Mouse (Mus musculus) heart, postnatal 0 days (tissue): ENCODE measurements around the gene Aldh1l1. TPM values are rescaled to one million over a fixed set of nuclear protein-coding genes. Genes with fewer than 3 reads are reported as not detected.
A peak's percentile ranks its signal among the peaks of the same experiment; 100 is the strongest.

ENCODE experiments used
- ATAC-seq: fragments of 200-750 bp; cut with Nextera tagmentation; 2 replicates; pipeline ENCODE4 v1.8.0; 2017; ENCODE audit warnings: low read depth, moderate number of reproducible peaks, moderate library complexity; ENCODE audit not compliant: insufficient read depth
- DNase-seq: peaks from one replicate; pipeline ENCODE4 v3.0.0-alpha.2; 2016; ENCODE audit warnings: low spot score
- H3K27ac ChIP-seq: fragments of 300-500 bp; sonication (generic); 2 replicates; pipeline ENCODE4 v1.5.1; 2014; ENCODE audit warnings: low read depth, mild to moderate bottlenecking
- H3K27me3 ChIP-seq: fragments of 300-500 bp; sonication (generic); 2 replicates; pipeline ENCODE4 v1.6.1; 2014; ENCODE audit warnings: low read length, mixed read lengths; ENCODE audit not compliant: control insufficient read depth, insufficient read depth
- H3K36me3 ChIP-seq: fragments of 300-500 bp; sonication (generic); replicated peaks from 2 replicates; pipeline ENCODE4 v1.6.1; 2014; ENCODE audit warnings: low read length, mixed read lengths; ENCODE audit not compliant: control insufficient read depth, insufficient read depth
- H3K4me1 ChIP-seq: fragments of 300-500 bp; sonication (generic); 2 replicates; pipeline ENCODE4 v1.6.1; 2014; ENCODE audit warnings: antibody characterized with exemption; ENCODE audit not compliant: control insufficient read depth, insufficient read depth
- H3K4me2 ChIP-seq: fragments of 300-500 bp; sonication (generic); 2 replicates; pipeline ENCODE4 v1.6.1; 2014; ENCODE audit warnings: low read depth, mild to moderate bottlenecking, low read length, moderate library complexity
- H3K4me3 ChIP-seq: fragments of 300-500 bp; sonication (generic); 2 replicates; pipeline ENCODE4 v1.5.1; 2014; ENCODE audit warnings: low read depth, low read length
- H3K9ac ChIP-seq: fragments of 300-500 bp; sonication (generic); replicated peaks from 2 replicates; pipeline ENCODE4 v1.6.1; 2014; ENCODE audit warnings: low read depth, low read length, mixed read lengths
- H3K9me3 ChIP-seq: fragments of 300-500 bp; sonication (generic); replicated peaks from 2 replicates; pipeline ENCODE4 v1.6.1; 2016; ENCODE audit warnings: low read length; ENCODE audit not compliant: control insufficient read depth
- CTCF ChIP-seq: IDR thresholded peaks from 2 replicates; pipeline ENCODE4 v1.5.1; 2016; ENCODE audit warnings: antibody characterized with exemption, control low read depth, low read depth
- EP300 ChIP-seq: IDR thresholded peaks from 2 replicates; pipeline ENCODE4 v1.6.1; 2016; ENCODE audit warnings: antibody characterized with exemption, low read depth
- WGBS: fragments of 180-500 bp; shearing (Covaris S2); extraction: QIAGEN DNeasy Blood & Tissue Kit; methylation state at CpG from one replicate; pipeline ENCODE4 v1.1.7; 2014; 5-methylcytosine and 5-hydroxymethylcytosine counted together
- polyA plus RNA-seq: library from polyadenylated mRNA; unstranded; fragments of >200 nt; fragmentation: Nextera tagmentation; extraction: Ambion mirVana; gene quantifications from 2 replicates; pipeline ENCODE4 v1.2.1, GENCODE M21; 2015
- total RNA-seq: library from RNA; depleted of rRNA; stranded (reverse); fragments of >200 nt; gene quantifications from 2 replicates; pipeline ENCODE4 v1.2.3, GENCODE M21; 2014; ENCODE audit warnings: low replicate concordance

The Aldh1l1 gene
- total and polyA plus RNA-seq, 2 experiments from 2014 or later = 2.8 to 7.7 TPM

DNA sequence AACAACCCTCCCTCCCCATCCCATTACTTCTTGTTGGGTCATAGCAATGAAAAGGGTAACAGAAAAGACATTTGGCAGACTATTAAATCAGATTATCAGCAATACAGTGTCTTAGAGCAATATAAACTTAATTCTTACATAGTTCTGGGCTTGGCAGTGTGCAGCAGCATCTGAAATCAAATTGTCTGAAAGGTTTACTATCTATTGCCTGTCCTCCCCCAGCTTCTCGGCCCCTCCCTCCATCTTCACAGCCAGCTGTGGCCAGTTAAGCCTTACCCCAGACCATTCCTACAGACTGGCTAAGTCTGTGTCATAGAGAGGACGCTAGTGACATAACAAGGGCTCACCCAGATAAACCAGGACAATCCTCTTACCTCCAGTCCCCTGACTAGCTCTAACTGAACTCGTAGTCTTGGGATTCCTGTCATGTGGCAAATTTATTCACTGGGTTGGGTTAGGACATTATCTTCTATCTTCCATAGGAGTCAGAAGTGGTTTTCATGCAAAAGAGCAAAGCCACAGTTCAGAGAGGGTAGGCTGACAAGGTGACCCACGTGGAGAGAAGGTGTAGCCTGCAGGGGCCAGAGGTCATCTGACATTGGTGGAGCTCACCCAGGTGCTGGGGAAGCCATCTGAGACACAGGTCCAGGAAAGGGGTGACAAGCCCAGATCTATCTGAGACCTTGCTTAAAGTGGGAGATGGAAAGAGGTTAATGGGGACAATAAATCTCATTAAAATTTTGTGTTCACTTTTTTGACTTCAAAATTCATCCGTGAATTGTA, 27.0 kb downstream of the Aldh1l1 start:
- Histone ChIP-seq H3K9me3 (no peaks in the 10 kb centered on the region), H3K36me3 (no peaks in the 10 kb centered on the region), H3K4me3 (no peak overlapping the region), H3K9ac (no peak overlapping the region), H3K27me3 (no peaks in the 10 kb centered on the region), H3K4me1 (peaks cover 14% of the 10 kb centered on the region), H3K4me2 (no peak overlapping the region), H3K27ac (no peak overlapping the region)
- WGBS = 68% methylated on average over 5 of the region's 5 CpGs
- DNase-seq (no peak), ATAC-seq (no peak)
- TF ChIP-seq CTCF = no peak
- no peak for TF ChIP-seq EP300

- Histone ChIP-seq H3K27ac (no peak overlapping the region), H3K36me3 (no peaks in the 10 kb centered on the region), H3K4me2 (no peak overlapping the region), H3K4me3 (no peak overlapping the region), H3K4me1 (peaks cover 9% of the 10 kb centered on the region), H3K27me3 (no peaks in the 10 kb centered on the region), H3K9ac (no peak overlapping the region), H3K9me3 (no peaks in the 10 kb centered on the region)
- TF ChIP-seq CTCF (no peak), EP300 (no peak)
- DNase-seq (no peak), ATAC-seq (no peak)
Measured at GRCm38 (mm10) chr6:90514369-90514768, 28.1 kb downstream of the Aldh1l1 start.

GRCm38 (mm10) chr6:90514883-90515405, 28.7 kb downstream of the Aldh1l1 start:
- Histone ChIP-seq H3K9ac (no peak overlapping the region), H3K9me3 (no peaks in the 10 kb centered on the region), H3K4me3 (no peak overlapping the region), H3K27me3 (no peaks in the 10 kb centered on the region), H3K4me1 (peaks cover 3% of the 10 kb centered on the region; the same call in 1 of the 2 replicates), H3K4me2 (no peak overlapping the region), H3K27ac (no peak overlapping the region; the same call in 1 of the 2 replicates), H3K36me3 (no peaks in the 10 kb centered on the region)
- DNase-seq (peak; percentile 48), ATAC-seq (peak; percentile 89)
- TF ChIP-seq EP300 (no peak), CTCF (peak; percentile 91)
- 23% methylated on average over 4 of the region's 4 CpGs for WGBS

- H3K27ac ChIP-seq = no peak overlapping the region
- no peak overlapping the region for H3K4me3 ChIP-seq
- DNase-seq (no peak), ATAC-seq (0 out of 2 replicates have a peak, but pooled peaks have one; percentile 34)
- H3K9me3 ChIP-seq = no peaks in the 10 kb centered on the region
- 0 out of 2 replicates have a peak, but pooled peaks cover 2% of the 10 kb centered on the region for H3K27me3 ChIP-seq
- TF ChIP-seq EP300 = no peak
- no peak for TF ChIP-seq CTCF
- H3K4me2 ChIP-seq = no peak overlapping the region
- H3K36me3 ChIP-seq = no peaks in the 10 kb centered on the region
- peaks cover 3% of the 10 kb centered on the region; the same call in 1 of the 2 replicates for H3K4me1 ChIP-seq
- 35% methylated on average over 3 of the region's 3 CpGs for WGBS
- H3K9ac ChIP-seq = no peak overlapping the region
Measured at GRCm38 (mm10) chr6:90518892-90519291, 32.7 kb downstream of the Aldh1l1 start.

GRCm38 (mm10) chr6:90519375-90519774, 33.1 kb downstream of the Aldh1l1 start:
- whole genome bisulfite sequencing = 63% methylated on average over 5 of the region's 5 CpGs
- Histone ChIP-seq H3K27ac (no peak overlapping the region), H3K9me3 (no peaks in the 10 kb centered on the region), H3K27me3 (0 out of 2 replicates have a peak, but pooled peaks cover 2% of the 10 kb centered on the region), H3K4me3 (no peak overlapping the region), H3K4me2 (no peak overlapping the region), H3K36me3 (no peaks in the 10 kb centered on the region), H3K4me1 (peaks cover 3% of the 10 kb centered on the region; the same call in 1 of the 2 replicates), H3K9ac (no peak overlapping the region)
- ATAC-seq (no peak), DNase-seq (no peak)
- TF ChIP-seq CTCF (no peak), EP300 (no peak)
